Mouse (Mus musculus): ENCODE results near the gene Plekhm2. TPM values are rescaled to one million over a fixed set of nuclear protein-coding genes. Genes with fewer than 3 reads are reported as not detected.

Gene Plekhm2
- total RNA-seq, 4 experiments from 2014 or later = 103 to 120 (median 107) TPM

DNA sequence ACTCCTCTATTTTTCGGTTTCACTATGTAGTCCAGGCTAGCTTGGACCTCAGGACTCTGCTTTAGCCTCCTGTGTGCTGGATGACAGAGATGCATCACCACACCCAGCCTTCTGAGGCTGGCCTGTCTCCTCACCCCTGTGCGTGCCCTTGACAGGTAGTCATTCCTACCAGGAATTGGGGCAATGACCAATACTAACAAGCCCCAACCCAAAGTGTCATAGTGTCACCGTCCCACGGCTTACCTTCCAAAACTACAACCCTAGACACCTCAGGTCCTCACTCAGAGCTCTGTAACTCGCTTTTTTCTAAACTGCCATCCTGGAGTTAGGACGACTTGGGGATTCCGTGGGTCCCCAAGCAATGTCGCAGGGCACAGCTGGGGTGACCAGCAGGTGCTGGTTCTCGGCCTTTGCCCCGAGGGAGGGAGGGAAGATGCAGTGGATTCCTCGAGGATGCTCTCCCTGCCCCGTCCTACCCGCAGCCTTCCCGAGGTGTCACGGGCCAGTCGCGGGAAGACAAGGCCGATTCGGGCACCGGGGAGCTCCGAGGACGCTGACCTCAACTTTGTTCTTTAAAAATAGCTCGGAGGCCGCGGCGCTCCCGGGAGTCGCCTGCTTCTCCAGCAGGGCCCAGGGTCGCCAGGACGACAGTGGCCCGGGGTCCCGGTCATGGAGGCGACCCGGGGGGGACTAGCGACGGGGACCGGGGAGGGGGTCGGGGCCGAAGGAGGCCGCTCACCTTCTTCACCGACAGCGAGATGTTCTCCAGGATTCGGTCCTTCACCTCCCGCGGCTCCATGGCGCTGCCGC lies 1.4 kb downstream of the Plekhm2 start:
- DNase-seq (ENCODE audit: low spot score in 2 of 2) = no peak

DNA sequence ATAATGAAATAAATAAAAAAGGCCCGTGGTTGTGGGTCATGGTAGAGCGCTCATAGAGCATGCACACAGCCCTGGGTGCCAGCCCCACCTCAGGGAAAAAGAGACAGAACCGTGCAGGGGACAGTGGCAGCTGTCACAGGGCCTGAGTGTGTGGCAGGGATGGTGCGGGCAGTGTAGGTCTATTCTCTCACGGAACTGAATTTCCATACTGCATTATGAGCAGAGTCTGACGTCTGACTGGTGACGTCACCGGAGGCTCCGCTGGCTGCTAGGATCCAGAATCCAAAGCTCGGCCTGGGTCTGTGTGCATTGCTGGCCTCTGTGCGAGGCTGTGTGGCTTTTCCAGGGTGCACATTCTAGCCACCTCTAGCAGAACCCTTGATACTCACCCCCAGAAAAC lies 3.8 kb downstream of the Plekhm2 start:
- DNase-seq (ENCODE audit: low spot score in 2 of 2) = no peak

DNA sequence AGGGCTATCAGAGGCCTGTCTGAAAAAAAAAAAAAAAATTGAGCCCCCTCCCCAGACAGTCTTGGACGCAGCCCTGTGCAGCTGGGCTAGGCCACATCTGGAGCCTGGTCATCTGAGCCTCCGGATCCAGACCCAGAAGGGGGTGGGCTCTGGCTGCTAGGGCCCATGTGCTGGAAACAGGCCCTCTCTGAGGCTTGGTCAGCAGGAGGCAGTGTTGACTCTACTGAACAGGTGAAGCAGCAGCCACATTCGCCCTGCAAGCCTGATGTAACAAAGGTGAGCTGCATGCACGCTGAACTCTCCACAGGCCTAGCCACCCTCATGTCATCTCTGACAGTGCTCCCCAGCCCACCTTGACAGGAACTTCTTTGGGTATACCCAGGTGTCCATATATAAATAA lies 5.0 kb downstream of the Plekhm2 start:
- no peak for DNase-seq (ENCODE audit: low spot score in 2 of 2)

DNA sequence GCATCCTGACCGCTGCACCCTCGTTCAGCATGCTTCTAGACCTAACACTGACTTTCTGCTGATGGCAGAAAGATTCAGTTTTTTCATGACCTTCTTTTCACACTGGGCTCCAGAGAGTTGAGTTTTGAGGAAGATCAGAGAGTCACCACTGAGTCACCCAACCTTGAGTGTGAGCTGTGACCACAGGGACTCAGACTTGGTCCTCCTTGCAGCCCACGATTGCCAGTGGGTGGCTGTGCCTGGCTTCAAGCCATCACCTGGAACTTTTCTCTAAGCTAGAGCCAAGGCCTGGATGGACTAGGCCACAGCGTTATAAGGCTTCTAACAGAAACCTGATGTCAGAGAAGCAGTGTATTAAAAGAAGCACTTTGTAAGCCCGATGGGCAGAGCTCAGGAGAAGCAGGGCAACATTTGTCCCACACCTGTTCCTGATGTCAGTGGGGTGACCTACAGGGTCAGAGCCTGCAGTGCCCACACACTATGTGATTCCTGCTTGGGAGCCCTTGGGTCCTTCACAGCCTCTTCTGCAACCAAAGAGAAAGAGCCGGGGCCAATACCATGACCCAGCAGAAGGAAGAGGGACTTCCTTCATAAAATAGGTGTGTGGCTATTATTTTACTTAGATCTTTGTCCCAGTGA lies 5.7 kb downstream of the Plekhm2 start:
- DNase-seq (ENCODE audit: low spot score in 2 of 2) = no peak

DNA sequence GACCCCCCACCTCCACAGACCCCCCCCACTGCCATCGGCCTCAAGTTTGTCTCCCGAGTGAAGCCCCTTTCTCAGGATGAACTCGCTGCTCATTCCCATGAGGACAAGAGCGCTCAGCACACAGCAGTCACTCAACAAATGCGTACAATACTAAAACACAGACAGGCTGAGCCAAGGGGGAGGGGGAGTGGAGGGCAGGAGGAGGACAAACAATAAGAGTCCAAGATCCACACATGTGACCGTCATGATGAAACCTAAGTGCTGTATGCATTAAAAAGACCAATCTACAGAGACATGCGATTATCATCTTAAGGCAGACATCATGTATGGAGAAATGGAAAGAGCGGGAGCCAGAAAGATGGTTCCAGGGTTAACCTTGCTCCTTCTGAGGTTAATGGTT lies 7.8 kb downstream of the Plekhm2 start:
- DNase-seq (ENCODE audit: low spot score in 2 of 2) = no peak

DNA sequence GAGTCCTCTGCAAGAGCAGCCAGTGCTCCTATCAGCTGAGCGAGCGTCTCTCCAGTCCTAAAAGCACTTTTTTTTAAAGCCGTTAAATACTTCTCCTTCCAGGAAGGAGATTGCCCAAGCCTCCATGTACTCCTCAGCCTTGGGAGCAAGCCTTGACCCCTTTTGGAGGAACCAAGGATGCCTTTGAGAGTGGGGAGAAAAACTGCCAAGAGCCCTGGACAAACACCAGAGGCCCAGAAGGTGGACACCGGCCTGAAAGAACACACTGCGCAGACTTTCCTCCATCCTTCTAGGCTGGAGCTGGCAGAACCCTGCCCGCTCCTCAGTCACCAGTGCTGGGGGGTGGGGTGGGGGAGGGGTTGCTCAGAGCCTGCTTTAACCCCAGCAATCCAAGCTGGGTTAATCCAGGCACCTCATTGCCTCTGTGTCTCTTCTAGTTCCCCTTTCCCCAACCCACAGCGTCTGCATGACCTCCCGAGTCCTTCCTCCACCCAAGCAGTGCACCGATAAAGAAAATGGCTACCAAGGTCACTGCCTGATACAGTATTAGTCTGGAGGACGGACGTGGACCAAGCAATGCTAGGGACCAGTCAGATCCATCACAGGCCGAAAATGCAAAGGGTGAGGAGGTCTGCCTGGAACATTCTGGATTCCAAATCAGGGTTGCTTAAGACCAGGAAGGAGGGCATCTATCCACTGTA lies 8.6 kb downstream of the Plekhm2 start:
- no peak for DNase-seq (ENCODE audit: low spot score in 2 of 2)

DNA sequence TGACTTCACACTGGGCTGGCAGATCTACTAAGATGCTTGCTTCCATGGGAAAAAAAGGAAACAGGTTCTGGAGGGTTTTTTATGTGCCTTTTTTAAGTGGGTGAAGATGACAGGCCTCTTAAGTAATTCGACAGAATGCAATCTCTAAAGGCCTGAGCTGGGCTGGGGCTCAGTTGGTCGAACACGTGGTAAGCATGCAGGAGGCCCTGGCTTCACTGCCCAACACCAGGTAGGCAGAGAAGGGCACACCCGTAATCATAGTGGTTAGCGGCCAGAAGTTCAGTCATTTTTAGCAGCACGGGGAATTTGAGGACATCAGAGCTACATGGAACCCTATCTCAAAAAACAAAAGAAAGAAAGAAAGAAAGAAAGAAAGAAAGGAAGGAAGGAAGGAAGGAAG lies 10.2 kb downstream of the Plekhm2 start:
- no peak for DNase-seq (ENCODE audit: low spot score in 2 of 2)

DNA sequence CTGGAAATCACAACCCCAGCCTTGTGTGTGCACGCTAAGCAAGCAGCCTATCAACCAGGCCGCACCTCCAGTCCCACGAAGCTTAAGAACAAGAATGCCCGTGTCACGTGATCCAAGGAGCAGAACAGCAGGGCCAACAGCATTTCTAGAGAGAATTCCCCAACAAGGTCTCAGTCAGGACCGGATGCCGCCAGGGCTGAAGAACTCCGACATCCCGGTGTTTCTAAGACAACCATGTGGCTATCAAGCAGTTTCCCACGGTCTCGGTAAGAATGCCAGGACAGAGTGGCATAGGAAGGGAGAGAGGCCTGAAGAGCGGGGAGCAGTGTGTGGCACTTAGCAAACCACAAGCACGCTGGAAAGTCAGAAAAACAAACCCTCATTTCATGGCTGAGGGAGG lies 10.9 kb downstream of the Plekhm2 start:
- DNase-seq (ENCODE audit: low spot score in 2 of 2) = no peak

DNA sequence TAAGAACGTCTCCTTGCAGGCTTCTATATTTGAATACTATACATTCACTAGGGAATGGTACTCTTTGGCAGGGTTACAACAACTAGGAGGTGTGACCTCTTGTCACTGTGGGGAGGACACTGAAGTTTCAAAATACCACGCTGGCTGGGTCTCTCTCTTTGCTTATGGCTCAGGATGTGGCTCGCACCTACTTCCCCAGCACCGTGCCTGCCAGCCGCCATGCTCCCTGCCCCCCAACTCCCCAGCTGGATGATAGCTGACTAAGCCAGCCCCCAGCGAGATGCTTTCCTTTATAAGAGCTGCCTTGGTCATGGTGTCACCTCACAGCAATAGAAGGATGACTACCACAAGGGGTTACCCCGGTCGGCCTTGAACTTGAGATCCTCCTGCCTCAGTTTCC lies 11.7 kb downstream of the Plekhm2 start:
- DNase-seq (ENCODE audit: low spot score in 2 of 2) = no peak

DNA sequence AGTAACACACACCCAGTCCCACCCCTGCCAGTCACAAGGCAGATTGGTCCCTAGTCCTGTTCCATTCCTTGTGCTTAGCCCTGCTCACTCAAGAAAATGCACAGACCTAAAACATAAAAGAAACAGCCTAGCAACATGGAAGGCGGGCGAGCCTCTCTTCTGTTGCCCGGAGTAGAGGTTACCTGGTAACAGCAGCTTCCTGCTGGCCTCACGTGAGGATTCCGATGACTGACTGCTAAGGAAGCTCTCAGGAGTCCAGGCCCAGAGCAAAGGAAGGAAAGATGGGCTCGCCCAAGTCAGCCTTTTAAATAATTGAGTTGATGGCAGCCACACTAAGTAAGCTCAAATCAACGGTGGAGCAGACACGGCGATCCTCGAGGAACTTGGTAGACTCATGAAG lies 12.8 kb downstream of the Plekhm2 start:
- DNase-seq (ENCODE audit: low spot score in 2 of 2) = no peak

DNA sequence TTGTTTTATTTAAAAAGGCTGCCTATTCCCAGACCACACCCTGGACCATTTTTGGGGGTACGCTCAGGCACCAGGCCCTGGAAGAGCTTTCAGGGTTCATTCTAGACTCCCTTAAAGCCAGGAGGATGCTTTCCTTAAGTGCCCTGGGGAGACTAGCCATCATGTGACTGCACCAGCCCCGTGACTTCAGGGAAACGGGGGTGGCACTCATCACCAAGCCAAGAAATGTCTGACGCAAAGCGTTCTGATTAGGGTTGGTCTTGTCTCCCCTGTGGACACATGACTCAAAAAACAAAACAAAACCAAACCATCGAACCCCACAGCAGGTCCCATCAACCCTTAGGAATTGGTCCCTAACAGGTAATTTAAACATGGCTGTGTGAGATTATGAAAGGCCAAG lies 13.4 kb downstream of the Plekhm2 start:
- DNase-seq (ENCODE audit: low spot score in 2 of 2) = no peak

DNA sequence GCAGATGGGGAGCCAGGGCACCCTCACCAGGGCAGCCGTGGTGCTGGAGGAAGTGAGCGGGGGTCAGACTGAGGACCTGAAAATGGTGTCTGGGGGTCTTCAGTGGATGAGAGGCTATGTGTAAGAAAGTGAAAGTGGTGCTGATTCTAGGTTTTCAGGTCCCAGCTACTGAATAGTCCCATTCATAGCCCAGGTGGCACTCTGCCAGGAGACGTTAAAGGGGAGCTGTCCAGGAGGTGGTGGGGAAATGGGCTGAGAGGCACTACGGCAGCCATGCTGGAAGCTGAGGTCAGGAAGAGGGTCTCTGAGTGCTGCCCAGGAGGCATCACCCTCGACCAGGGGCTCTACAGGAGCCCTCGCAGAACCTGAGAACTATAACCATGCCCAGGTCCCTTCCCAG lies 15.5 kb downstream of the Plekhm2 start:
- DNase-seq (ENCODE audit: low spot score in 2 of 2) = no peak

DNA sequence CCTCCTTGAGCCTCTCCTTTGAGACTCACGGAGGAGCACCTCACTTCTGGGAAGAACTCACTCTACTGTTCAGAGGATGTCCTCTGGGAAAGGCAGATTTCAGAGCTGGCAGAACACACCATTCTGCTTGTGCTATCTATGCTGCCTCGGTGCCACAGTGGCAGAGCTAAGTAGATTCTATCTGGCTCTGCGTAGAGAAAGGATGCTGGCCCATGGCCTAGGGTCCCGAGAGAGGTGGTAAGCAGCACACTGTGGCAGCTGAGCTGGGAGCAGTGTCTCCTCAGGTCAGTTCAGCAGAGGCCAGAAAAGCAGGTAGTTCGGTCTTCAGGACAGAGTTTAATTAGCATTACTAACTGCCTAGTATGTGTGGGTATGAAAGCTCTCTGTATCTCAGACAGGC lies 16.4 kb downstream of the Plekhm2 start:
- DNase-seq (ENCODE audit: low spot score in 2 of 2) = no peak

DNA sequence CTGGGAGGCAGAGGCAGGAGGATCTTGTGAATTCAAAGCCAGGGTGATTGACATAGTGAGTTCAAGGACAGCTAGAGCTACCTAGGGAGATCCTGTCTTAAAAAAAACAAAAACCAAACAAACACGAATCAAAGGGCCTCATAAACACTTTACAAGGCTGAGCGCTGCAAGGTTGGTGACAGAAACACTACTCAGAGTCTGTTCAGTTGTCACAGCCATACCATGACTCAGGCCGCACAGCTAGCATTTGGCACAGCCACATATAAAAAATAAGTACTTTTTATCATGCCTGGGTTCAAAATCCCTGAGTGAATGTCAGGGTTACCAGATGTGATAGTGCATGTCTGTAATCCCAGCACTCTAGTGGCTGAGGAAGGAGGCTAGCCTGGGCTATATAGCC lies 17.5 kb downstream of the Plekhm2 start:
- DNase-seq (ENCODE audit: low spot score in 2 of 2) = no peak

DNA sequence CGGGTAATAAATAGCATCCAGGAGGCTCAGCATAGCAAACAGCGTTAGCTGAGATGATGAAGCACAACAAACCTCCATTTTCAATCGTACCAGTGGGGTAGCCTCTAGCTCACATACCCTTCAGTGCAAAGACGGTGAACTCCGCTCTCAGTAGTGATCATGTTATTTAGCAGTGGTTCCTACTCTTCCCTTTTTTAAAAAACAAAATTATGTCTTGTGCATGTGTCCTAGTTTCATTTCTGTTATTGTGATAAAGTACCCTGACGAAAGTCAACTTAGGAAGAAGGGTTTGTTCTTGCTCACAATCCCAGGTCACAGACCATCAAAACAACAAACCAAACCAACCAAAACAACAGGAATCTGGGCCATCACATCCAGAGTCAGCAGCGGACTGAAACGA lies 18.7 kb downstream of the Plekhm2 start:
- no peak for DNase-seq (ENCODE audit: low spot score in 2 of 2)

DNA sequence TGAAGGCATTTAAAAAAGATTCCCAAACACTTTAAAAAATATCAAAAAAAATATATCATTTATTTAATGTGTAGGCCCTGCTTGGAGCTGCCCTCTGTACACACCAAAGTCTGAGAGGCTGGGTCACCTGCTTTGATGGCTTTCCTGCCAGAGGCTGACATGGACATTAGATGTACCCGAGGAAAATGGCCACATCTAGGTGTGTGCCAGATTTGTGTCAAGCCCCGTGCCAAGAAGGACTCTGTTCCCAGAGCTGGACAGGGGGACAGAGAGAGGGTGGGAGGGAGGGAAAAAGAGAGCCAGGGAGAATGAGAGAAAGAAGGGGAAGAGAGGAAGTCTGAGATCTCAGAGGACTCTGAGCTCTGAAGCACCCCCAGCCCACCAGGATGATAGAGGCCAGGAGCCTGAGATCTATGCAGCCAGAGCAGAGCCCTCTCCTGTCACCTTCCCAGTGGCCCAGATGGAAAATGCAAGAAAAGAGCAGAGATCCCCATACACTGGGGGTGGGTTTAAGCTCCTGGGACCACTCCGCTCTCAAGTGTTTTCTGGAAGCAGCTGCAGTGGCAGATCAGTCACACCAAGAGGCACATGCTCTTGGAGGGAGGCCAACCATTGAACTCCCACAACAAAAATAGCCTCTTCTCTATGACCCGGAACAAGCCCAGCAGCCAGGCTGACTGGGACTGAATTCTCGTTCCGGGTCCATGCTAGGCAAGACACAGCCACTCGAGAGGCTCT lies 21.4 kb downstream of the Plekhm2 start:
- DNase-seq (ENCODE audit: low spot score in 2 of 2) = peak in 1 of 2 experiments; percentile 57

DNA sequence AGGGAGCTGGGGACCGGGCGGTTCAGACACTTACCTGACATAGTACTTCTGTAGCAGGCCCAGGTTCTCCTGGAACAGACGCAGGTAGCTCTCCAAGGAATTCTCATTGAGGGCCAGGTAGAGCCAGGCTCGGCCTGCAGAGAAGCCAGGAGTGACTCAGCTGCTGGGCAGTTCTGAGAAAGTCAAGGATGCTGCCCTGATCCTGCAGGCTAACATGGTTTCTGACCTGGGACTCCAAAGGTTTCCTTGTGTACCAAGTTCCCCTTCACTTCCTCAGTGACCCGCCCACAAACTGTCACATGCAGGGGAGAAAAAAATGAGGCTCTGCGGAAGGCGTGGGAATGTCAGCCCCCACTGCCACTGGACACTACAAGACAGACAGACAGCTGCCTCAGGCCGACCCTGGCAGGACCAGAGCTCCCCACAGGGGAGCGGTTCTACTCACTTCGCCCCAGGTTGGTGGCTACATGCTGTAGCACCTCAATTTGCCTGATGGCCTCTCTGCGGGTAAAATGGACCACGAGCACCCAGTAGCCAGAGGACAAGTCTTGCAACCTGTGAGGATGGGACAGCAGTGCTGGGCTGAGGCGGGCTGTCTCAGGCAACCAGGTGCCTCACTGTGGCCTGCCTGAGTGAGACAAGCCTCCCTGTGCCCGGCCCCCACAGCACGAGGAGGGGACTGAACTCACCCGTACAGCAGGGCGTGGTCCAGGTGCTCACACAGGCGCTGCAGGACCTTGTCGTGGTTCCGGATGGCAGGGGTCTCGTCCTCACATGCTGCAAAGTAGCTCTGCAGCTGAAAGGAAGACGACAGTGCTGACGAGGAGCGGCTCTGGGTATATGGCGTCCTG lies 22.5 kb downstream of the Plekhm2 start:
- no peak for DNase-seq (ENCODE audit: low spot score in 2 of 2)

DNA sequence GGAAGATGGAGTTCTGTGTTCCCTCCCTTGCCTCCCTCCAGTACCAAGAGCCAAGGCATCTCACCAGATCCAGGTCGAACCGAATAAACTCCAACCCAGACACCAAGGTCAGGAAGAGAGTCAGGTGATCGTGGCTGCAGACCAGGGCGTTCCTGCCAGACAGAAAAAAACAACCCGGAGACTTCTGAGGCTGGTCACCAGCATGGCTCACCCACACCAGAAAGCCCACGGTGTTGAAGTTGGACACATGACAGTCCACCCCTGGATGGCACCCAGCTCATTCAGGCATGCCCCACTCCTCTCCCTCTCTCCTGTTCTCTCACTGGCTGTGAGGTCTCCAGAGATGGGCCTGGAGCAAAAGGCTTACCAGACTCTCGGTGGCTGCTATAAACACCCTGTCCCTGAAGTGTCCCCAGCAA lies 23.3 kb downstream of the Plekhm2 start:
- DNase-seq (ENCODE audit: low spot score in 2 of 2) = no peak

DNA sequence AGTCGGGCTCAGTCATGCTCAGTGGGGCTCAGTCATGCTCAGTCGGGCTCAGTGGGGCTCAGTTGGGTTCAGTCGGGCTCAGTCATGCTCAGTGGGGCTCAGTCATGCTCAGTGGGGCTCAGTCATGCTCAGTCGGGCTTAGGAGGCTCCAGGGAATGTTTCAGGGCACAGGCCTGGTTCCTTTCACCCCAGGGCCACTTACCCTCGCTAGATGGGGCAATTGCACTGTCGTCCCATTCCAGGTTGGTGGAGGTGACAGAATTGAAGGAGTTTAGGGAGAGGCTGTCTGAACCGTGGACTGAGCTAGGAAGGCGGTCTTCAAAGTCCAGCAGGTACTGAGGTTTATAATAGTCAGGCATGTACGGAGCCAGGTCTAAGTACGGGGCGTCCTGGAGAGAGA lies 25.2 kb downstream of the Plekhm2 start:
- no peak for DNase-seq (ENCODE audit: low spot score in 2 of 2)

DNA sequence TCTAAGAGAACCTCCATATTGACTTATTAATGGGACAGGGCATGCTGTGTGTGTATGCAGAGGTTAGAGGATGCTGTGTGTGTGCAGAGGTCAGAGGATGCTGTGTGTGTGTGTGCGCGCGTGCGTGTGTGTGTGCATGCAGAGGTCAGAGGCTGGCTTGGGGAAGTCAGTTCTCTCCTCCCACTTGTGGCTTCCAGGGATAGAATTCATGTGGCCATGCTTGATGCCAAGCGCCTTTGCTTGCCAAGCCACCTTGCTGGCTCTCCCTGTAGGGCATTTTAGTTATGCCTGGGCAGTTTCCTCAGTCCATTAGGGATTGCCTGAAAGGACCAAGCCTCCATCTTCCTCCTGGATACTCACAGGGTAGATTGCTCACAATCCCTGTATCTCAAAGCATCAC lies 28.0 kb downstream of the Plekhm2 start:
- DNase-seq (ENCODE audit: low spot score in 2 of 2) = no peak

DNA sequence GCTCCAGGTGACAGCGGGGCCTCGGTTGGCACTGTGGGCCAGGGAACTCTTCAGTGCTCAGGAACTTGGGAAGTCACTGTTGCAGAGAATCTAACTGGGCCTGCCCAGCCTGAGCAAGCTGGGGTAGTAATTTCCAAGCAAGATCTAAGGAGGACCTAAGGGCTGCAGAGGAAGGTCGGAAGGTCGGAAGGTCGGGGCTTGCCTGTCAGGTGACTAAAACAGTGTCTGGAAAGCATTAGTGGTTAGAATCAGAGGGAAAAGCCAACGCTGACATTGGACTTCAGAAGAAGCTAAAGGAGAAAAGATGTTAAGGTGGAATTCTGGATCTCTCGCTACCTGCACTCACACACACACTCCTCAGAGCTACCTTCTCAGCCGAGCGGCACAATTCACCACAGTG lies 28.7 kb downstream of the Plekhm2 start:
- no peak for DNase-seq (ENCODE audit: low spot score in 2 of 2)

Data from left cerebral cortex, adult 8-10 months (tissue).